Mouse (Mus musculus) embryonic facial prominence, embryonic 15.5 days (tissue): Measurements from ENCODE around the gene Elovl6. TPM values are rescaled to one million over a fixed set of nuclear protein-coding genes. Genes with fewer than 3 reads are reported as not detected.

ENCODE experiments used
- ATAC-seq: fragments of 200-750 bp; cut with Nextera tagmentation; 2 replicates; pipeline ENCODE4 v1.8.0; 2017; ENCODE audit warnings: low read depth, moderate TSS enrichment; ENCODE audit not compliant: insufficient number of reproducible peaks, low FRiP score, low TSS enrichment
- H3K27ac ChIP-seq: fragments of 300-500 bp; sonication (generic); replicated peaks from 2 replicates; pipeline ENCODE4 v1.5.1; 2015; ENCODE audit warnings: mild to moderate bottlenecking, inconsistent platforms
- H3K27me3 ChIP-seq: fragments of 300-500 bp; sonication (generic); 2 replicates; pipeline ENCODE4 v1.6.1; 2015; ENCODE audit warnings: inconsistent platforms
- H3K36me3 ChIP-seq: fragments of 300-500 bp; sonication (generic); 2 replicates; pipeline ENCODE4 v1.6.1; 2015; ENCODE audit warnings: mild to moderate bottlenecking, inconsistent platforms
- H3K4me1 ChIP-seq: fragments of 300-500 bp; sonication (generic); 2 replicates; pipeline ENCODE4 v1.6.1; 2015; ENCODE audit warnings: inconsistent platforms
- H3K4me2 ChIP-seq: fragments of 300-500 bp; sonication (generic); replicated peaks from 2 replicates; pipeline ENCODE4 v1.6.1; 2015; ENCODE audit warnings: mild to moderate bottlenecking, inconsistent platforms
- H3K4me3 ChIP-seq: fragments of 300-500 bp; sonication (generic); replicated peaks from 2 replicates; pipeline ENCODE4 v1.5.1; 2015; ENCODE audit warnings: mild to moderate bottlenecking, inconsistent platforms
- H3K9ac ChIP-seq: fragments of 300-500 bp; sonication (generic); 2 replicates; pipeline ENCODE4 v1.6.1; 2015; ENCODE audit warnings: inconsistent platforms
- H3K9me3 ChIP-seq: fragments of 300-500 bp; sonication (generic); replicated peaks from 2 replicates; pipeline ENCODE4 v1.6.1; 2016; ENCODE audit warnings: inconsistent platforms
- WGBS: fragments of 180-500 bp; shearing (Covaris S2); methylation state at CpG from one replicate; pipeline ENCODE4 v1.1.7; 2015; 5-methylcytosine and 5-hydroxymethylcytosine counted together
- polyA plus RNA-seq: library from polyadenylated mRNA; unstranded; fragments of >200 nt; fragmentation: Nextera tagmentation; extraction: Ambion mirVana; gene quantifications from 2 replicates; pipeline ENCODE4 v1.2.1, GENCODE M21; 2015

The Elovl6 gene
- 34.2 and 34.6 TPM in 2 replicates for polyA plus RNA-seq

GRCm38 (mm10) chr3:129532180-129532864, at the start of gene Elovl6:
Gene Elovl6 (plus strand): TSS chr3:129532355.
- under 1% methylated on average over 35 of the region's 35 CpGs for WGBS
- Histone ChIP-seq H3K27ac (peak within 1 kb of the TSS; percentile 96), H3K36me3 (no peaks in the 10 kb centered on the region), H3K9ac (peak within 1 kb of the TSS; percentile 92), H3K4me2 (peak within 1 kb of the TSS; percentile 80), H3K27me3 (no peaks in the 10 kb centered on the region), H3K9me3 (no peaks in the 10 kb centered on the region), H3K4me1 (peaks cover 32% of the 10 kb centered on the region), H3K4me3 (peak within 1 kb of the TSS; percentile 77)
- no peak for ATAC-seq

GRCm38 (mm10) chr3:129488774-129489173, 43.4 kb upstream of the Elovl6 start:
- H3K36me3 ChIP-seq: no peaks in the 10 kb centered on the region
- no peaks in the 10 kb centered on the region for H3K9me3 ChIP-seq
- no peaks in the 10 kb centered on the region for H3K27me3 ChIP-seq
- no peak for ATAC-seq
- no peak overlapping the region for H3K9ac ChIP-seq
- H3K4me3 ChIP-seq: no peak overlapping the region
- no peak overlapping the region for H3K27ac ChIP-seq
- no peaks in the 10 kb centered on the region for H3K4me1 ChIP-seq
- H3K4me2 ChIP-seq: no peak overlapping the region
- 86% methylated on average over 4 of the region's 4 CpGs for WGBS

- Histone ChIP-seq H3K4me2 (no peak overlapping the region), H3K9me3 (no peaks in the 10 kb centered on the region), H3K27me3 (no peaks in the 10 kb centered on the region), H3K4me3 (no peak overlapping the region), H3K27ac (no peak overlapping the region), H3K36me3 (no peaks in the 10 kb centered on the region), H3K9ac (no peak overlapping the region), H3K4me1 (no peaks in the 10 kb centered on the region)
- ATAC-seq: no peak
- 85% methylated on average over 10 of the region's 10 CpGs for WGBS
Observed at GRCm38 (mm10) chr3:129494123-129494522, 38.0 kb upstream of the Elovl6 start.

GRCm38 (mm10) chr3:129494731-129495130, 37.4 kb upstream of the Elovl6 start:
- H3K4me1 ChIP-seq: no peaks in the 10 kb centered on the region
- no peaks in the 10 kb centered on the region for H3K27me3 ChIP-seq
- 86% methylated on average over 4 of the region's 4 CpGs for WGBS
- no peaks in the 10 kb centered on the region for H3K9me3 ChIP-seq
- H3K9ac ChIP-seq: no peak overlapping the region
- no peaks in the 10 kb centered on the region for H3K36me3 ChIP-seq
- H3K4me2 ChIP-seq: no peak overlapping the region
- no peak overlapping the region for H3K4me3 ChIP-seq
- no peak overlapping the region for H3K27ac ChIP-seq
- no peak for ATAC-seq

- Histone ChIP-seq H3K4me1 (no peaks in the 10 kb centered on the region), H3K9ac (no peak overlapping the region), H3K4me3 (no peak overlapping the region), H3K27ac (no peak overlapping the region), H3K27me3 (no peaks in the 10 kb centered on the region), H3K36me3 (no peaks in the 10 kb centered on the region), H3K9me3 (no peaks in the 10 kb centered on the region), H3K4me2 (no peak overlapping the region)
- no peak for ATAC-seq
- WGBS: 72% methylated on average over 7 of the region's 7 CpGs
Observed at GRCm38 (mm10) chr3:129503781-129504180, 28.4 kb upstream of the Elovl6 start.

- no peaks in the 10 kb centered on the region for H3K36me3 ChIP-seq
- ATAC-seq: no peak
- WGBS: 69% methylated on average over 6 of the region's 6 CpGs
Observed at GRCm38 (mm10) chr3:129504928-129505327, 27.2 kb upstream of the Elovl6 start.

GRCm38 (mm10) chr3:129507736-129508135, 24.4 kb upstream of the Elovl6 start:
- Histone ChIP-seq H3K27ac (no peak overlapping the region), H3K27me3 (no peaks in the 10 kb centered on the region), H3K4me1 (no peaks in the 10 kb centered on the region)

More at GRCm38 (mm10) chr3:129504928-129505327, 27.2 kb upstream of the Elovl6 start:
- H3K9ac ChIP-seq: no peak overlapping the region
- H3K27ac ChIP-seq: no peak overlapping the region
- no peaks in the 10 kb centered on the region for H3K9me3 ChIP-seq
- no peak overlapping the region for H3K4me2 ChIP-seq
- no peaks in the 10 kb centered on the region for H3K27me3 ChIP-seq
- H3K4me1 ChIP-seq: no peaks in the 10 kb centered on the region
- no peak overlapping the region for H3K4me3 ChIP-seq

GRCm38 (mm10) chr3:129508571-129508970, 23.6 kb upstream of the Elovl6 start:
- no peaks in the 10 kb centered on the region for H3K4me1 ChIP-seq
- no peaks in the 10 kb centered on the region for H3K36me3 ChIP-seq
- H3K27me3 ChIP-seq: no peaks in the 10 kb centered on the region
- no peak overlapping the region for H3K9ac ChIP-seq
- ATAC-seq: no peak
- no peak overlapping the region for H3K4me3 ChIP-seq
- H3K9me3 ChIP-seq: no peaks in the 10 kb centered on the region
- H3K4me2 ChIP-seq: no peak overlapping the region
- no peak overlapping the region for H3K27ac ChIP-seq

More at GRCm38 (mm10) chr3:129507736-129508135, 24.4 kb upstream of the Elovl6 start:
- Histone ChIP-seq H3K9me3 (no peaks in the 10 kb centered on the region), H3K9ac (no peak overlapping the region), H3K4me3 (no peak overlapping the region), H3K4me2 (no peak overlapping the region), H3K36me3 (no peaks in the 10 kb centered on the region)
- 86% methylated on average over 1 of the region's 1 CpGs for WGBS
- ATAC-seq: no peak

- H3K27me3 ChIP-seq: no peaks in the 10 kb centered on the region
- no peaks in the 10 kb centered on the region for H3K4me1 ChIP-seq
- no peaks in the 10 kb centered on the region for H3K9me3 ChIP-seq
- peak; percentile 63 for ATAC-seq
- 70% methylated on average over 10 of the region's 10 CpGs for WGBS
- no peak overlapping the region; the same call in 1 of the 2 replicates for H3K27ac ChIP-seq
- no peak overlapping the region for H3K4me2 ChIP-seq
- no peak overlapping the region for H3K9ac ChIP-seq
- no peaks in the 10 kb centered on the region for H3K36me3 ChIP-seq
- H3K4me3 ChIP-seq: no peak overlapping the region
Observed at GRCm38 (mm10) chr3:129509725-129510124, 22.4 kb upstream of the Elovl6 start.

GRCm38 (mm10) chr3:129515863-129516436, 16.2 kb upstream of the Elovl6 start:
- Histone ChIP-seq H3K27ac (no peak overlapping the region), H3K9ac (no peak overlapping the region), H3K4me3 (no peak overlapping the region), H3K9me3 (no peaks in the 10 kb centered on the region), H3K4me2 (no peak overlapping the region), H3K4me1 (no peaks in the 10 kb centered on the region), H3K27me3 (no peaks in the 10 kb centered on the region), H3K36me3 (no peaks in the 10 kb centered on the region)
- ATAC-seq: no peak
- 87% methylated on average over 3 of the region's 3 CpGs for WGBS

- no peaks in the 10 kb centered on the region for H3K36me3 ChIP-seq
- no peak overlapping the region for H3K4me3 ChIP-seq
- ATAC-seq: no peak
- no peak overlapping the region for H3K27ac ChIP-seq
- H3K4me2 ChIP-seq: no peak overlapping the region
- WGBS: 73% methylated on average over 4 of the region's 4 CpGs
- no peaks in the 10 kb centered on the region for H3K27me3 ChIP-seq
- H3K9me3 ChIP-seq: no peaks in the 10 kb centered on the region
- no peaks in the 10 kb centered on the region for H3K4me1 ChIP-seq
- no peak overlapping the region for H3K9ac ChIP-seq
Observed at GRCm38 (mm10) chr3:129520499-129520898, 11.7 kb upstream of the Elovl6 start.
